Mouse (Mus musculus): ENCODE measurements around the gene Gpc2. TPM values are rescaled to one million over a fixed set of nuclear protein-coding genes. Genes with fewer than 3 reads are reported as not detected.

The Gpc2 gene
- not detected for polyA plus RNA-seq (2012; fragmentation: generic; extraction: Trizol)

GRCm38 (mm10) chr5:138279585-138280424 lies at the start of gene Gpc2, which contains the start of the genes Gm43720 and Stag3:
Gpc2 (minus strand) TSS chr5:138280005.
Gm43720 (minus strand) TSS chr5:138279958.
Stag3 (plus strand) TSS chr5:138280240.

GRCm38 (mm10) chr5:138272409-138272923 lies 7.3 kb downstream of the Gpc2 start, which contains the start of gene Gal3st4:
Gal3st4 (minus strand) TSS chr5:138272840.

GRCm38 (mm10) chr5:138263260-138264206 lies 16.3 kb downstream of the Gpc2 start, which contains the start of gene BC037034:
BC037034 (minus strand) TSS chr5:138264033.

GRCm38 (mm10) chr5:138255353-138256093 lies 24.3 kb downstream of the Gpc2 start, which contains the start of gene Lamtor4:
Lamtor4 (plus strand) TSS chr5:138255482.

GRCm38 (mm10) chr5:138225700-138226099 lies 54.1 kb downstream of the Gpc2 start, which contains the start of gene Nxpe5:
Nxpe5 (plus strand) TSS chr5:138225898.

Other genes starting within 250 kb of the Gpc2 start
- gene Smok3c, start 226.8 kb downstream of the Gpc2 start, polyA plus RNA-seq (2012; fragmentation: generic; extraction: Trizol) = not detected
- 1 to 10 TPM in 1 of 2 experiments, under 1 TPM in 1; 0.23 to 4.5 TPM for gene Zkscan1, start 194.9 kb downstream of the Gpc2 start, polyA plus RNA-seq (2012; fragmentation: generic; extraction: Trizol)
- gene Zscan21, start 163.1 kb downstream of the Gpc2 start, polyA plus RNA-seq (2012; fragmentation: generic; extraction: Trizol) = 10 to 100 TPM in 1 of 2 experiments, 1 to 10 TPM in 1; 1.8 to 19.0 TPM
- 1 to 10 TPM in 1 of 2 experiments, under 1 TPM in 1; 0.56 to 3.5 TPM for gene Zfp113, start 124.3 kb downstream of the Gpc2 start, polyA plus RNA-seq (2012; fragmentation: generic; extraction: Trizol)
- gene Cops6, start 118.9 kb downstream of the Gpc2 start, polyA plus RNA-seq (2012; fragmentation: generic; extraction: Trizol) = 100 to 1,000 TPM; 170 to 230 TPM
- 10 to 100 TPM in 1 of 2 experiments, 1 to 10 TPM in 1; 6.1 to 21.4 TPM for gene Ap4m1, start 108.0 kb downstream of the Gpc2 start, polyA plus RNA-seq (2012; fragmentation: generic; extraction: Trizol)
- 100 to 1,000 TPM in 1 of 2 experiments, 10 to 100 TPM in 1; 61.2 to 191 TPM for gene Mcm7, start 107.6 kb downstream of the Gpc2 start, polyA plus RNA-seq (2012; fragmentation: generic; extraction: Trizol)
- gene Taf6, start 92.6 kb downstream of the Gpc2 start, polyA plus RNA-seq (2012; fragmentation: generic; extraction: Trizol) = 10 to 100 TPM; 25.1 to 32.8 TPM
- gene Cnpy4, start 92.5 kb downstream of the Gpc2 start, polyA plus RNA-seq (2012; fragmentation: generic; extraction: Trizol) = 10 to 100 TPM in 1 of 2 experiments, 1 to 10 TPM in 1; 3.2 to 41.2 TPM
- 1 to 10 TPM in 1 of 2 experiments, under 1 TPM in 1; 0.83 to 3.0 TPM for gene Mblac1, start 85.7 kb downstream of the Gpc2 start, polyA plus RNA-seq (2012; fragmentation: generic; extraction: Trizol)
- gene Nxpe5, start 54.1 kb downstream of the Gpc2 start, polyA plus RNA-seq (2012; fragmentation: generic; extraction: Trizol) = not detected
- gene Lamtor4, start 24.5 kb downstream of the Gpc2 start, polyA plus RNA-seq (2012; fragmentation: generic; extraction: Trizol) = 100 to 1,000 TPM in 1 of 2 experiments, 10 to 100 TPM in 1; 81.8 to 128 TPM
- gene BC037034, start 16.0 kb downstream of the Gpc2 start, polyA plus RNA-seq (2012; fragmentation: generic; extraction: Trizol) = 10 to 100 TPM in 1 of 2 experiments, 1 to 10 TPM in 1; 2.6 to 12.4 TPM
- under 1 TPM in 1 of 2 experiments, not detected in 1; 0.60 TPM for gene Gal3st4, start 7.2 kb downstream of the Gpc2 start, polyA plus RNA-seq (2012; fragmentation: generic; extraction: Trizol)
- under 1 TPM in 1 of 2 experiments, not detected in 1; 0.01 TPM for gene Gm43720, start within 50 bp of the Gpc2 start, polyA plus RNA-seq (2012; fragmentation: generic; extraction: Trizol)
- gene Stag3, start 235 bp upstream of the Gpc2 start, polyA plus RNA-seq (2012; fragmentation: generic; extraction: Trizol) = under 1 TPM in 1 of 2 experiments, not detected in 1; 0.04 TPM
- gene Pvrig, start 62.0 kb upstream of the Gpc2 start, polyA plus RNA-seq (2012; fragmentation: generic; extraction: Trizol) = not detected
- gene Zfp157, start 161.5 kb upstream of the Gpc2 start, polyA plus RNA-seq (2012; fragmentation: generic; extraction: Trizol) = 1 to 10 TPM in 1 of 2 experiments, under 1 TPM in 1; 0.09 to 2.4 TPM